Mouse (Mus musculus) MEL-GATA-1-ER (cell line): ENCODE measurements at regions not wholly inside any gene's neighbourhood (a gene's known extent, or its start where the extent isn't known, plus 50 kb on each side); places are given as distances from the start of the nearest gene placed in this dataset.

Experiments
- DNase-seq: peaks from one replicate; pipeline ENCODE4 v3.0.0-alpha.2; 2012; ENCODE audit warnings: low read depth; ENCODE audit errors: extremely low read depth

GRCm38 (mm10) chr2:94590494-94590893 lies 152.6 kb upstream of the Api5 start:
- DNase-seq: no peak

GRCm38 (mm10) chr2:94587255-94587654 lies 149.3 kb upstream of the Api5 start:
- no peak for DNase-seq

GRCm38 (mm10) chr2:94571646-94572045 lies 133.7 kb upstream of the Api5 start:
- no peak for DNase-seq

GRCm38 (mm10) chr2:94541230-94541905 lies 103.4 kb upstream of the Api5 start:
- DNase-seq: no peak

GRCm38 (mm10) chr2:94536631-94537030 lies 98.7 kb upstream of the Api5 start:
- no peak for DNase-seq

- no peak for DNase-seq
These were observed 93.2 kb upstream of the Api5 start for GRCm38 (mm10) chr2:94531175-94531574.

GRCm38 (mm10) chr2:94524536-94524935 lies 86.6 kb upstream of the Api5 start:
- DNase-seq: peak; percentile 34

- DNase-seq: no peak
These were observed 78.9 kb upstream of the Api5 start for GRCm38 (mm10) chr2:94516866-94517265.

GRCm38 (mm10) chr2:94512027-94512426 lies 74.1 kb upstream of the Api5 start:
- DNase-seq: no peak

- DNase-seq: no peak
These were observed 62.7 kb upstream of the Api5 start for GRCm38 (mm10) chr2:94500649-94501048.

GRCm38 (mm10) chr2:94498516-94498915 lies 60.6 kb upstream of the Api5 start:
- no peak for DNase-seq
